Mouse (Mus musculus) midbrain, embryonic 14.5 days (tissue): ENCODE results near the gene Lyar. TPM values are rescaled to one million over a fixed set of nuclear protein-coding genes. Genes with fewer than 3 reads are reported as not detected.

Experiments used
- ATAC-seq: fragments of 200-750 bp; cut with Nextera tagmentation; 2 replicates; pipeline ENCODE4 v1.8.0; 2017; ENCODE audit warnings: moderate number of reproducible peaks, moderate library complexity; ENCODE audit not compliant: low FRiP score, low TSS enrichment
- DNase-seq: peaks from one replicate; pipeline ENCODE4 v3.0.0-alpha.2; 2015
- H3K27ac ChIP-seq: fragments of 300-500 bp; sonication (generic); replicated peaks from 2 replicates; pipeline ENCODE4 v1.5.1; 2014; ENCODE audit warnings: mild to moderate bottlenecking, low read depth, low read length, moderate library complexity
- H3K27me3 ChIP-seq: fragments of 300-500 bp; sonication (generic); 2 replicates; pipeline ENCODE4 v1.6.1; 2014; ENCODE audit warnings: low read length, control low read depth, mixed read lengths; ENCODE audit not compliant: control insufficient read depth, insufficient read depth
- H3K36me3 ChIP-seq: fragments of 300-500 bp; sonication (generic); 2 replicates; pipeline ENCODE4 v1.6.1; 2014; ENCODE audit warnings: low read length, control low read depth; ENCODE audit not compliant: control insufficient read depth, insufficient read depth
- H3K4me1 ChIP-seq: fragments of 300-500 bp; sonication (generic); 2 replicates; pipeline ENCODE4 v1.6.1; 2014; ENCODE audit warnings: mild to moderate bottlenecking, antibody characterized with exemption, low read length, control low read depth; ENCODE audit not compliant: control insufficient read depth, insufficient read depth
- H3K4me2 ChIP-seq: fragments of 300-500 bp; sonication (generic); 2 replicates; pipeline ENCODE4 v1.6.1; 2014; ENCODE audit warnings: mild to moderate bottlenecking, low read length, moderate library complexity
- H3K4me3 ChIP-seq: fragments of 300-500 bp; sonication (generic); replicated peaks from 2 replicates; pipeline ENCODE4 v1.5.1; 2014; ENCODE audit warnings: low read depth, low read length
- H3K9ac ChIP-seq: fragments of 300-500 bp; sonication (generic); replicated peaks from 2 replicates; pipeline ENCODE4 v1.6.1; 2014; ENCODE audit warnings: mild to moderate bottlenecking, low read length, moderate library complexity
- H3K9me3 ChIP-seq: fragments of 300-500 bp; sonication (generic); 2 replicates; pipeline ENCODE4 v1.6.1; 2016; ENCODE audit warnings: low read length, control low read depth, mixed read lengths; ENCODE audit not compliant: control insufficient read depth
- WGBS: fragments of 180-500 bp; shearing (Covaris S2); extraction: QIAGEN DNeasy Blood & Tissue Kit; methylation state at CpG from one replicate; pipeline ENCODE4 v1.1.7; 2014; 5-methylcytosine and 5-hydroxymethylcytosine counted together
- polyA plus RNA-seq: library from polyadenylated mRNA; unstranded; fragments of >200 nt; fragmentation: Nextera tagmentation; extraction: Ambion mirVana; gene quantifications from 2 replicates; pipeline ENCODE4 v1.2.1, GENCODE M21; 2014

Gene Lyar
- polyA plus RNA-seq, 1 experiment from 2014 or later: 41.9 TPM

GRCm38 (mm10) chr5:38236627-38237026 lies 16.4 kb downstream of the Lyar start:
- ATAC-seq: no peak
- DNase-seq: no peak
- H3K4me1 ChIP-seq: no peaks in the 10 kb centered on the region
- 96% methylated on average over 2 of the region's 2 CpGs for whole genome bisulfite sequencing
- H3K4me2 ChIP-seq: no peak overlapping the region
- H3K4me3 ChIP-seq: no peak overlapping the region
- H3K27ac ChIP-seq: no peak overlapping the region
- no peaks in the 10 kb centered on the region for H3K27me3 ChIP-seq
- peaks cover 30% of the 10 kb centered on the region for H3K36me3 ChIP-seq
- H3K9ac ChIP-seq: no peak overlapping the region
- H3K9me3 ChIP-seq: no peaks in the 10 kb centered on the region

GRCm38 (mm10) chr5:38240727-38241472 lies 20.6 kb downstream of the Lyar start:
- DNase-seq (peak; percentile 6), ATAC-seq (no peak)

GRCm38 (mm10) chr5:38241473-38241834 lies 21.2 kb downstream of the Lyar start:
- Histone ChIP-seq H3K4me2 (no peak overlapping the region), H3K4me3 (no peak overlapping the region), H3K4me1 (no peaks in the 10 kb centered on the region), H3K27ac (no peak overlapping the region), H3K9me3 (no peaks in the 10 kb centered on the region), H3K27me3 (no peaks in the 10 kb centered on the region), H3K9ac (no peak overlapping the region), H3K36me3 (no peaks in the 10 kb centered on the region)
- DNase-seq: peak; percentile 32
- no peak for ATAC-seq
- WGBS: 69% methylated on average over 3 of the region's 3 CpGs

More at GRCm38 (mm10) chr5:38240727-38241472, 20.6 kb downstream of the Lyar start:
- Histone ChIP-seq H3K4me1 (no peaks in the 10 kb centered on the region), H3K9me3 (no peaks in the 10 kb centered on the region), H3K9ac (no peak overlapping the region), H3K36me3 (no peaks in the 10 kb centered on the region), H3K27ac (no peak overlapping the region), H3K4me3 (no peak overlapping the region), H3K27me3 (no peaks in the 10 kb centered on the region), H3K4me2 (no peak overlapping the region)
- 27% methylated on average over 5 of the region's 5 CpGs for WGBS

- Histone ChIP-seq H3K4me1 (no peaks in the 10 kb centered on the region), H3K4me3 (no peak overlapping the region), H3K27me3 (no peaks in the 10 kb centered on the region), H3K9ac (no peak overlapping the region), H3K36me3 (no peaks in the 10 kb centered on the region), H3K9me3 (no peaks in the 10 kb centered on the region), H3K4me2 (no peak overlapping the region), H3K27ac (no peak overlapping the region)
- no peak for ATAC-seq
- 86% methylated on average over 6 of the region's 6 CpGs for WGBS
- no peak for DNase-seq
Measured at GRCm38 (mm10) chr5:38241966-38242365, 21.7 kb downstream of the Lyar start.

GRCm38 (mm10) chr5:38255195-38255594 lies 34.9 kb downstream of the Lyar start:
- Histone ChIP-seq H3K4me1 (no peaks in the 10 kb centered on the region), H3K9me3 (no peaks in the 10 kb centered on the region), H3K4me3 (no peak overlapping the region), H3K27me3 (no peaks in the 10 kb centered on the region), H3K4me2 (no peak overlapping the region), H3K9ac (no peak overlapping the region), H3K27ac (no peak overlapping the region), H3K36me3 (no peaks in the 10 kb centered on the region)
- ATAC-seq: no peak
- WGBS: 43% methylated on average over 4 of the region's 4 CpGs
- DNase-seq: peak; percentile 11

GRCm38 (mm10) chr5:38255644-38256043 lies 35.4 kb downstream of the Lyar start:
- Histone ChIP-seq H3K9me3 (no peaks in the 10 kb centered on the region), H3K36me3 (no peaks in the 10 kb centered on the region), H3K27ac (no peak overlapping the region), H3K9ac (no peak overlapping the region), H3K4me2 (no peak overlapping the region), H3K27me3 (no peaks in the 10 kb centered on the region), H3K4me3 (no peak overlapping the region), H3K4me1 (no peaks in the 10 kb centered on the region)
- no peak for DNase-seq
- WGBS: 89% methylated on average over 3 of the region's 3 CpGs
- no peak for ATAC-seq

GRCm38 (mm10) chr5:38256551-38256950 lies 36.3 kb downstream of the Lyar start:
- H3K4me2 ChIP-seq: no peak overlapping the region
- H3K4me1 ChIP-seq: peaks cover 6% of the 10 kb centered on the region; the same call in 1 of the 2 replicates
- no peaks in the 10 kb centered on the region for H3K36me3 ChIP-seq
- no peak for ATAC-seq
- H3K27me3 ChIP-seq: no peaks in the 10 kb centered on the region
- DNase-seq: no peak
- H3K9ac ChIP-seq: no peak overlapping the region
- no peak overlapping the region for H3K27ac ChIP-seq
- H3K9me3 ChIP-seq: no peaks in the 10 kb centered on the region
- H3K4me3 ChIP-seq: no peak overlapping the region
- 88% methylated on average over 1 of the region's 1 CpGs for WGBS

GRCm38 (mm10) chr5:38258034-38258772 lies 37.9 kb downstream of the Lyar start:
- no peak for ATAC-seq

GRCm38 (mm10) chr5:38258773-38259146 lies 38.5 kb downstream of the Lyar start:
- H3K9me3 ChIP-seq: no peaks in the 10 kb centered on the region
- DNase-seq (no peak), ATAC-seq (no peak)
- no peak overlapping the region for H3K27ac ChIP-seq
- peaks cover 15% of the 10 kb centered on the region for H3K36me3 ChIP-seq
- H3K4me1 ChIP-seq: peaks cover 6% of the 10 kb centered on the region; the same call in 1 of the 2 replicates
- H3K4me2 ChIP-seq: no peak overlapping the region
- 82% methylated on average over 5 of the region's 5 CpGs for WGBS
- no peak overlapping the region for H3K4me3 ChIP-seq
- H3K9ac ChIP-seq: no peak overlapping the region
- H3K27me3 ChIP-seq: no peaks in the 10 kb centered on the region

More at GRCm38 (mm10) chr5:38258034-38258772, 37.9 kb downstream of the Lyar start:
- peaks cover 10% of the 10 kb centered on the region for H3K36me3 ChIP-seq
- 88% methylated on average over 8 of the region's 8 CpGs for WGBS
- no peak overlapping the region for H3K4me2 ChIP-seq
- no peaks in the 10 kb centered on the region for H3K9me3 ChIP-seq
- H3K27me3 ChIP-seq: no peaks in the 10 kb centered on the region
- H3K27ac ChIP-seq: no peak overlapping the region
- peaks cover 6% of the 10 kb centered on the region; the same call in 1 of the 2 replicates for H3K4me1 ChIP-seq
- DNase-seq: no peak
- H3K9ac ChIP-seq: no peak overlapping the region
- H3K4me3 ChIP-seq: no peak overlapping the region
